Mouse (Mus musculus) G1E-ER4 (cell line): ENCODE measurements around the gene Sh3kbp1. TPM values are rescaled to one million over a fixed set of nuclear protein-coding genes. Genes with fewer than 3 reads are reported as not detected.

Experiments used
- GATA1 ChIP-seq: IDR thresholded peaks from one replicate; pipeline ENCODE4 v1.8.0; 2012; ENCODE audit warnings: low read length, inconsistent platforms
- polyA plus RNA-seq: library from polyadenylated mRNA; stranded (reverse); fragments of >175 nt; gene quantifications from 2 replicates; pipeline ENCODE4 v1.2.3, GENCODE M21; 2012

Sh3kbp1 gene
- polyA plus RNA-seq, 1 experiment: 7.6 TPM

GRCm38 (mm10) chrX:159650727-159651126 is 23.7 kb downstream of the Sh3kbp1 start:
- TF ChIP-seq GATA1: no peak

DNA sequence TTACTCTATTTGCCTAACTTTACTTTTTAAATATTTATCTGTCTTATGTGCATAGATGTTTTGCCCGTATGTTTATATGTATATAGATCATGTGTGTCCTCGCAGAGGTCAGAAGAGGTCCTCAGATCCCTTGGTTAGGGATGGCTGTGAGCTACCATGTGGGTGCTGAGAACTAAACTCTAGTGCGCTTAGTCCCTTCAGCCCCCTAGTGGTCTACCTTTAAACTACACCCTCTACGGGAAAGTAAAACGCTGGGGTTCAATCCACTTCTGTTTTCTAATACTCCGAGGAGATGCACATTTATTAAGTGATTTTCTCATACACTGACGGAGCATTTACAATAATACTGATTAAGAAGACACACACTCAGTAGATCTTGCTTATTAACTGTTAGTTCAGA is 44.3 kb downstream of the Sh3kbp1 start:
- no peak for TF ChIP-seq GATA1

DNA sequence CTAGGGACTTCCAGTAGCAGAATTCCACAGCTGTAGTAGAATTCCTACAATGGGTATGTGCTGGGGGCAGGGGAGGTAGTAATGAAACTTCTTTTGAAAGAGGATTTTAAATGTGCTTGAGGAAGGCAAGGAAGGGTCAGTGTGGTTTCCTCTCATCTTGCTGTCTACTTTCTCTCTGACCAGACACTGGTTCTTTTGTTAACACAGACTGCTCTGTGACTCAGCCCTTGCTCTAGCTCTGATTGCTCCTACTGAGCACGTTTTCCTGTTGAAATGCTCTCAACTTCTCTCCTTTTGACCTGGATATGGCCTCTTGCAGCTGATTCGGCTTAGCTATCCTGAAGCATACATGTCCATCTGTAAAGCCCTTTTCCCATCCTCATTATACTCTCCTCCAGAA is 45.4 kb downstream of the Sh3kbp1 start:
- no peak for TF ChIP-seq GATA1

DNA sequence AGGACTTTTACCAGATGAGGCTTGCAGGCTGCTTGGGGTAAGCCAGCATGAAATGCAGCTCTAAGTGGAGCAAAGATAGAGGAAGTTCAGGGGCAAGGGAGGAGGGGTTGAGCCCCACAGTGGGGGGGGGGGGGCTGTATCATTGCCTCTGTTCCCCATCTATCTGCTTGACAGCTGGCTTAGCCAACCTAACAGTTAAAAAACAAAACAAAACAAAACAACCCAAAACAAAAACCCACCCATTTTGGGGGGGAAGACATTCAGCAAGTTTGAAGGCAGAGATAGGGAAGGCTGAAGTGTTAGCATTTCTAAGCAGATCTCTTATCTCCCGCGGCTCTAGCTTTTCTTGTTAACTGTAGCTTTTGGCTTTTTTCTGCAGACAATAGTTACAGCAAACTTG is 49.2 kb downstream of the Sh3kbp1 start:
- no peak for TF ChIP-seq GATA1

DNA sequence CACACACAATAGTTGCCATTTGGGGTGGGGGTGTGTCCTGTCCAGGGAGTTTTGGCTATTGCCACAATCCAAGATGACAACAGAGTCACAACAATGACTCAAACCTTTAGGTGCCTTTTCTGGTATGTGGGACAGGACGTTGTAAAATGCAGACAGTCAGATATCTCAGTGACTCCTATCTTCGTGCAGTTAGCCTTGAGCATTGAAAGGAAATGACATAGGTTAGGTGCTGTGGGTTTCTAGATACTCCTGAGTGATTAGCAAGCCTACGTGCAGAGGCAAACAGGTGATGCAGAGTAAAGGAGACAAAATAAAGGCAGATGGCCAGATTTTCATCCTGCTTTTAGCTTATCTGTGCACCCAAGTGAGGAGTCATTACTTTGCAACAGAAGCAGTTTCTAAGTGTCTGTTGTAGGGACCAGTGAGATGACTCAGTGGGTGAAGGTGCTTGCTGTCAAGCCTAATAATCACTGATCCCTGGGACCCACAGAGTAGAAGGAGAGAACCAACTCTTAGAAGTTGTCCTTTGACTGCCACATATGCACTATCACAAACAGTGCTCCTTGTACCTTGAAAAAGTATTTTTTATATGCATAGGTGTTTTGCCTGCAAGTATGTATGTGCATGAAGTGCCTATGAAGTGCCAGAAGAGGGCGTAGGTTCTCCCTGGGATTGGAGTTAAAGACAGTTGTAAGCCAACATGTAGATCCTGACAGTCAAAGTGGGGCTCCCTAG is 50.7 kb downstream of the Sh3kbp1 start:
- no peak for TF ChIP-seq GATA1

GRCm38 (mm10) chrX:159678320-159678835 is 51.3 kb downstream of the Sh3kbp1 start:
- TF ChIP-seq GATA1: no peak

DNA sequence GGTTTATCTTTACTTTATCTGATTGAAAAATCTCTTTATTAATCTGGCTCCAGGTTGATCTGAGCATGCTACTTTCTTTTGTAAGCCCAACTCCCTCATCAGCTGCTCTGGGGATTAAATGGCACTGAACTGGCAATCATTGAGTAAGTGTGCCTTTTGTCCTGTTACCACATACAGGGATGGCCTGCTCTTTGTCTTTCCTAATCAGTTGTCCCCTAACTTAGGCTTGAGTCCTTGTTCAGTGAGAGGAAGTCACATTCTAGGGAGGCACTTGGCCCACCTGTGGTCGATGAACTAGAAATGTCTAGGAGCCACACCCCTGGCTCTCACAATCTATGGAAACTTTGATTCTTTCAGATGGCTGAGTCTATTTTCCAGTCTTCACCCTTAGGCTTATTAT is 58.4 kb downstream of the Sh3kbp1 start:
- TF ChIP-seq GATA1: no peak

GRCm38 (mm10) chrX:159686850-159687249 is 59.8 kb downstream of the Sh3kbp1 start:
- TF ChIP-seq GATA1: no peak

GRCm38 (mm10) chrX:159688698-159689097 is 61.6 kb downstream of the Sh3kbp1 start:
- no peak for TF ChIP-seq GATA1

DNA sequence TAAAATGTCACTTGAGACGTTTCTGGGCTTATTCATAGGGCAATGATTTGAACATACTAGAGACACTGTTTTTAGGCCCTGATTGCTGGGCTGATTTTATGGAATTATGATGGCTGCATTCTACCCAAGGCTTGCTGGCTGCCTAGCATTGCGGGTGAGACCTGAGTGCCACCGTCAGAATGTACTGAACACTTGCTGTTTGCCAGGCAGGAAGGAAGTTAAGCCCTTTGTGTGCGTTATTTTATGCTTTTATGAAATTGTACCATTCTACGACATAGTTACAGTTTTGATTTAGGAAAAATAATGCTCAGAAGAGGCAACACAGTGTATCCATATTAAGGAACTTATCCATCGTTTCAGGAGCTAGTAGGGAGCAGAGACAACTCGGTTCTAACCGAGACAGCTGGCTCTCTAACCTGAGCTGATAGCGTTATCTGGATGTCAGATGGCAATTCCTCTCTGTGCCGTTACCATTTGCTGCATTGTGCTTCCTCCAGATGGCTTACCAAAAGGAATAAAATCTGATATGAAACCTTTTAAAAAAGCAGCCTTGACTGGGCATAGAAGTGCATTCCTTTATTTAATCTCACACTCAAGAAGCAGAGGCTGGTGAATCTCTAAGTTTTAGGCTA is 62.8 kb downstream of the Sh3kbp1 start:
- TF ChIP-seq GATA1: peak; percentile 76

GRCm38 (mm10) chrX:159693126-159693525 is 66.1 kb downstream of the Sh3kbp1 start:
- no peak for TF ChIP-seq GATA1

DNA sequence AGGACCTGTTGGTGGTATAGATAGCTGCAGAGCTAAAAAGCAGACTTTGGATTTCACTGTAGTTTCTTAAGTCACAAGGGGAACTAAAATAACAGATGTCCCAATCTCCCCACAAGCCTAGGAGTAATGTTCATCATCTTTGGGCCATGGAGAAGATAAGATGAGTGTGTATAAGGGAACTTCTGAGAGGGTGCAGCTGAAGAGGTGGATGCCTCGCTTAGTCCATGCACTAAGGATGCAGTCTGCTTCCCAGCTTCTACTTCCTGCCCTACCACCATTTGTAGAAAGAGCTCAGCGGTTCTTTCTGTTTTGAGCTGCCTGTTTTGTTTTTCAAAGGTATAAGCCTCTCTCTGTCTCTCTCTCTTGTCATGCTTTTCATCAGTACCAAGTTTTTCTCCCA is 69.5 kb downstream of the Sh3kbp1 start:
- TF ChIP-seq GATA1: peak; percentile 25

DNA sequence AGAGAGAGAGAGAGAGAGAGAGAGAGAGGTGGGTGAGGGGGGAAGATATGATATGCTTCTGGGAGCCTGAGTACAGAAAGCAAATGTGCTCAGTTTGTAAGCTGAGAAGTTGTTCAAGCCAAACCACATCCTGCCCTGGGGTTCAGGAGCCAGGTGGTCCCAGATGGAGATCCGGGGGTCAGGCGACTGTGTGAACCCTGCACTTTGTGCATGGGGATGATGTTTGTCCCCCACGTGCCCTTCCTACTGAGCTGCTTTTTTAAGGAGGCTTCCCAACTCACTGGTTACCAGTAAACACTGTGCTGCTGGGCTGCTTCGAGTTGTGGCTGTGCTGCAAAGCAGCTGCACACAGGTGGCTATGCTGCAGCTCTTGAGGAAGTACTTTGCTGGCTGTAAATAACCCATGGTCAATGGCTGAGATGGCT is 70.0 kb downstream of the Sh3kbp1 start:
- TF ChIP-seq GATA1: no peak

- no peak for TF ChIP-seq GATA1
Observed at GRCm38 (mm10) chrX:159702850-159703249, 75.8 kb downstream of the Sh3kbp1 start.

DNA sequence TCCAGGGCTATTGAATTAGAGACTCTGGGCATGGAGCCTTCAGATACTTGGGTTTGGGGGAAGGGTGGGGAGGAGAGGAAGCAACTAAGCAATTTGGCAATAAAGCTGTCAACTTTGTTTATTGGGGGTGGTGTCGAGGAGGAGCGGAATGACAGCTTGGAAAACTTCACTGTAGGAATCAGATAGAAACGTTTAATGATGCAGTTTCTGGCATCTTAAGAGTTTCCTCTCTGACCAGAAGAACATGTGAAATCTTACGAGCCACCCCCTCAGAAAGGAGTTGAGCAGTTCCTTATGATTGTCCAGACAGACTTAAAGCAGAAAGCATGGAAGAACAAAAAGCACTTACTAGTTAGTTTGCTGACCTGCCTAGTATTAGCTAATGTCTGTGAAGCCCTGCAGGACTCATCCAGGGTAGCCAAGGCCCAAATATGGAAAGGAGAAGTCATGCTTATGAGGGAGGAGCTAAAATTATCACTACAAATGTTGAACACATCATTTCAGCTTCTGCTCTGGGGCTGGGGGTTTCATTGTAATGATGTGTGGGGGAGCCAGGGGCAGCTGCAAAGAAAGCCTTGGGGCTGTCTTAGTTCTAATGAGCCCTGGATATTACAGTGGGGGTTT is 77.4 kb downstream of the Sh3kbp1 start:
- TF ChIP-seq GATA1: no peak

DNA sequence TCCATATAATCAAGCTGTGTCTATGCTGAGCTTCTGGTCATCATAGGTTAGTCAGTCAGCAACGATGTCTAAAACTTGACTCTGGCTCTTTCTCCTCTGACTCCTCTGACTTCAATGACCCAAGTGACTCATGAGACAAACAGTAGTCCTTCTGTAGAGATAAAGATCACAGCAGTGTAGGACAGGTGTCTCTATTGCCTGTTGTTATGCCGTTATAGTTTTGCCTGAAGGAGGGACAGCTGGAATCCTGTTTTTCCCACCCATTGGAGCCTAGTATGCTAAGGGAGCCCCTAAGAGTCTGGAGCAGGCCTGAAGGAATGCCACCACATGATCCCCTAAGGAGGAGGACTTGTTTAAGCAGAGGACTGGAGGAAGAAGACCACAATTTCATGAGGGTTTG is 78.3 kb downstream of the Sh3kbp1 start:
- TF ChIP-seq GATA1: no peak

GRCm38 (mm10) chrX:159708076-159708830 is 81.2 kb downstream of the Sh3kbp1 start:
- TF ChIP-seq GATA1: no peak
